ENCODE assay signal across 7 mouse cellular contexts in the genomic region with DNA sequence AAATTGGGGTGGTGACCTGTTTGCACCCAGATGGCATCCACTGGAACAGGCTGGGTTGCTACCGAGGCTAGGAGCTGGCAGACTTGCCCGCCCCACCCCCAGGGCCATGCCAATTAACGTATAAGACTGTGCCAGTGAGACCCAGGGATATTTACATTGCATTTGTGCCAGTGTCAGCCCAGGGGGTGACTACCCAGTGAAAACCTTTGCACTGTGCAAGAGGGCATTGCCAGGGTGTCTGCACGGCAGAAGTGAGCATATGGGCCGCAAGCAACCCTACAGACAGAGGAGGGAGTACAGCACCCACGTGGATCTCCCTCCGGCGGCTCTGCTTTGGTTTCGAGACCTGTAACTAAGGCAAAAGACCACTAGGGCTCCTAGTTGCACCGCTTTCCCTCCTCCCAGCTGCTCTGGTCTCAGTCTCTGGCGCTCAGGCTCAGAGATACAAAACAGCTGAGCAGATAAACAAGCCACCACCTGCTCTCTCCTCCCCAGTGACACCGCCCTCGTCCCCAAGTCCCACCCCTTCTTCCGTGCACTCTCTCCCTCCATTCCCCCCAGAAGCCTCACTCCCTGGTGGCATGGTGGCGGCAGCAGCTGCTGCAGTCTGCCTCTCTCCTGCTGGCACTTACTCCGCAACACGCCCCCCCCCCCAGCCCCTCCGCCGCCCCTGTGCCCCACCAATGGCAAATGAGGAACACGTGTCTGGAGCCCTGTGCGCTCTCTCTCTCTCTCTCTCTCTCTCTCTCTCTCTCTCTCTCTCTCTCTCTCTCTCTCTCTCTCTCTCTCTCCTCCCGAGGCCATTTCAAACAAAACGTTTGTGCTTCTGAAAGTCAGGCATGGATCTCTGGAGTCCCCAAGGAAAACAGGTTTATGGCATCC. TPM values are rescaled to one million over a fixed set of nuclear protein-coding genes. Genes with fewer than 3 reads are reported as not detected.
DNase-seq lines count a peak whose midpoint lies in the region; ATAC-seq lines count a peak whose summit lies in the region.

No protein-coding gene starts in this region.

- H3K4me1 ChIP-seq in hindbrain, embryonic 16.5 days (ENCODE audit: control insufficient read depth, insufficient read depth, low read depth, low read length), result peaks cover 17% of the 10 kb centered on the region

- H3K36me3 ChIP-seq in hindbrain, embryonic 16.5 days (ENCODE audit: control insufficient read depth, insufficient read depth, low read length), result no peaks in the 10 kb centered on the region

- ATAC-seq in hindbrain, embryonic 16.5 days, result peak; percentile 90
- peak; percentile 93 for ATAC-seq in megakaryocyte progenitor cell, adult 5-6 weeks (replicated peaks; ENCODE audit: poor library complexity)

- no peaks in the 10 kb centered on the region for H3K9me3 ChIP-seq in hindbrain, embryonic 16.5 days (ENCODE audit: control insufficient read depth, low read length)

- H3K4me3 ChIP-seq in hindbrain, embryonic 16.5 days (ENCODE audit: low read length), result peak overlapping the region; percentile 50

- intact Hi-C loops in left cerebral cortex, postnatal 10 days (cut with DNase I), result no loop called here

- under 1% methylated on average over 23 of the region's 23 CpGs for WGBS in hindbrain, embryonic 16.5 days

- peak overlapping the region; percentile 64 for H3K27ac ChIP-seq in hindbrain, embryonic 16.5 days (ENCODE audit: low read depth, low read length)

- H3K9ac ChIP-seq in hindbrain, embryonic 16.5 days (ENCODE audit: low read depth, low read length), result peak overlapping the region; percentile 67

- peak; percentile 89 for DNase-seq in ZHBTc4 (ENCODE audit: low read depth, low spot score)
- DNase-seq in cerebellum, adult 9-11 months, result peak; percentile 75
- DNase-seq in frontal cortex, postnatal 10 days (ENCODE audit: low spot score in 2 of 2), result peak; percentile 45 to 63
- DNase-seq in left cerebral cortex, postnatal 10 days (ENCODE audit: extremely low spot score in 1 of 2, low spot score in 2 of 2), result peak; percentile 44 to 67
- DNase-seq in skeletal muscle tissue, adult 2 months (ENCODE audit: low read depth, low spot score), result peak; percentile 92

- H3K4me2 ChIP-seq in hindbrain, embryonic 16.5 days (ENCODE audit: low read length), result peak overlapping the region; percentile 96

- 0 out of 2 replicates have a peak, but pooled peaks cover 2% of the 10 kb centered on the region for H3K27me3 ChIP-seq in hindbrain, embryonic 16.5 days (replicated peaks; ENCODE audit: control insufficient read depth, insufficient read depth, low read length)

RNA-seq across cellular contexts. Expression of a gene that starts 49.0 kb away (rescaled TPM):
- 16.1 and 16.6 TPM in 2 replicates for polyA plus RNA-seq in hindbrain, embryonic 16.5 days (2015; fragmentation: Nextera tagmentation; extraction: Ambion mirVana)
- total RNA-seq in left cerebral cortex, postnatal 10 days (2021), result 10 to 100 TPM; 31.3 to 31.5 TPM
- 4.3 TPM in 2 replicates for total RNA-seq in megakaryocyte progenitor cell, adult 5-6 weeks (2015)
- total RNA-seq in megakaryocyte progenitor cell, adult 5-6 weeks (2017), result 4.7 and 7.6 TPM in 2 replicates

Comparison
In these comparisons a context has a peak if more than half of its experiments do, and no peak if none do; other contexts are left out.
1. Peak in every context shown above with its lines: DNase-seq, ATAC-seq, H3K4me3 ChIP-seq and H3K27ac ChIP-seq.